Mouse (Mus musculus): ENCODE results near the gene Kmt5a. TPM values are rescaled to one million over a fixed set of nuclear protein-coding genes. Genes with fewer than 3 reads are reported as not detected.

The Kmt5a gene
- total RNA-seq, 1 experiment, result 62.6 TPM

DNA sequence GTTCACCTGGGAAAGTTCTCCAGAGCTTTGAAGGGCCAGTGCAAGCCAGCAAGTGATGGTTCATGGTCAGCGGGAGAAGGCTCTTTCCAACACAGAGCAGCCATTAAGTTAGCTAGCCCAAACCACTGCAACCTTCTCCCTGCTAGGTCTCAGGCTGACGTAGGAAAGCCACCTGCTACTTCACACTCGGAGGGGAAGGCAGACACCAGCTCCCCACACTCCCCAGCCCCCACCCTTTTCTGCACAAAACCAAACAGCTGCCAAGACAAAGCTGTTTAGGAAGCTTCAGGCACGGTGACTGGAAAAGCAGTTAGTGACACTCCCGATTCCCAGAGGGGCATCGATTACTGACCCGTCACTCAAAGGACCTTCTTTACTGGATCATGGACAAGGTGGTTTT is 55.8 kb downstream of the Kmt5a start:
- peaks cover 10% of the 10 kb centered on the region for H3K36me3 ChIP-seq (ENCODE audit: control insufficient read depth, insufficient read depth, low read length, poor library complexity, severe bottlenecking)
- H3K27ac ChIP-seq (ENCODE audit: insufficient read depth, low read depth, low read length, poor library complexity, severe bottlenecking), result no peak overlapping the region

DNA sequence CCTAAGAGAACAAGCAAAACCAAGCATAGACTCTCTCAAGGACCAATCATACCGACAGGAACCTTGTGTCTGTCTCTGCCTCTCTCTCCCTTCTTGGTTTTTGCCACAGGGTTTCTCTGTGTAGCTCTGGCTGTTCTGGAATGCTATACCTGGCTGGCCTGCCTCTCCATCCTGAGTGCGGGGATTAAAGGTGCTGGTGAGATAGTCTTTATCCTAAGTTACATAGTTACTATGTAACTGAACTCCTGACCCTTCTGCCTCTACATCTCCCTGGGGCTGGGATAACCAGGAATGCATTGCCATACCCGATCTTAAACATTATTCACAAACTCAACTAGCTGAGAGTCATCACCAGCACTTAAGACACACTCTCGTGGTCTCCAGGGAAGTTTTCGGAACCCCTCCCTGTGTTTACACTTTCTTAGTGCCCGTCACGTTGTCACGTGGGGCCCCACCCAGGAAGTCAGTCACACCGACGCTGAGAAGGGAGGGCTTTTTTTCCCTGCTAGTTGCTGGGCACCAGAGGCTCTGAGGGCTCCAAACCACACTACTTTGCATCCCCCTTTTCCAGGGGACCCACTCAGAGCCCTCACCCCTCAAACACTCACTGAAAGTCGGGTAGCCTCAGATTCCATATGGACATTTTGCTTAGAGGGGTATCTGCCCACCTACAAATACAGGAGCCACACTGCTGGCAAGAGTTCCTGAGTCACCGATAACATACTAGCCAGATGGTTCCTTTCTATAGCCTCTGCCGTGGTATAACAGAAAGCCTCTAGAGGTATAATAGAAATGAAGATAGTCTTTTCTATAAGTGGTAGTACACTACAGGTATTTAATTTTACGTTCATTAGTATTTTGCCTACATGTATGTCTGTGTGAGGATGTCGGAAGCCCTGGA is 57.1 kb downstream of the Kmt5a start:
- H3K9me3 ChIP-seq (ENCODE audit: control insufficient read depth, insufficient read depth, low read depth, low read length), result no peaks in the 10 kb centered on the region
- peaks cover 8% of the 10 kb centered on the region for H3K36me3 ChIP-seq (ENCODE audit: control insufficient read depth, insufficient read depth, low read length, poor library complexity, severe bottlenecking)
- no peak overlapping the region for H3K9ac ChIP-seq (ENCODE audit: insufficient read depth, low read depth, low read length, poor library complexity, severe bottlenecking)
- in situ Hi-C loops (cut with MboI; ENCODE audit: low sequenced_read_pairs in 2 of 2, unreplicated experiment in 2 of 2), result no loop called here
- H3K4me1 ChIP-seq (ENCODE audit: control insufficient read depth in 2 of 2, insufficient read depth in 2 of 2, low read length in 2 of 2, poor library complexity in 1 of 2), result 0 out of 4 replicates have a peak, but pooled peaks cover 0 to 3% of the 10 kb centered on the region in 2 experiments
- TF ChIP-seq HCFC1 (IDR thresholded peaks at IDR 0.05; ENCODE audit: borderline replicate concordance, insufficient read depth, low read length), result no peak
- no peak for TF ChIP-seq ZC3H11A (IDR thresholded peaks at IDR 0.05; ENCODE audit: borderline replicate concordance, low read depth, low read length)
- TF ChIP-seq CHD2 (IDR thresholded peaks at IDR 0.05; ENCODE audit: low read depth, low read length), result no peak
- no peak for TF ChIP-seq ZNF384 (IDR thresholded peaks at IDR 0.05; ENCODE audit: low read depth, low read length)
- no peak for TF ChIP-seq MAFK (IDR thresholded peaks at IDR 0.05; ENCODE audit: insufficient read depth, low read depth, low read length)
- no peak overlapping the region for H3K4me3 ChIP-seq (ENCODE audit: insufficient read depth in 1 of 2, low read depth in 1 of 2, low read length in 2 of 2, poor library complexity in 1 of 2, severe bottlenecking in 1 of 2)
- no peak overlapping the region for H3K27ac ChIP-seq (ENCODE audit: insufficient read depth, low read depth, low read length, poor library complexity, severe bottlenecking)
- DNase-seq (ENCODE audit: low read depth, low spot score), result no peak

More for the DNA sequence above, 55.8 kb downstream of the Kmt5a start:
- H3K9me3 ChIP-seq (ENCODE audit: control insufficient read depth, insufficient read depth, low read depth, low read length), result no peaks in the 10 kb centered on the region
- no peak for TF ChIP-seq ZC3H11A (IDR thresholded peaks at IDR 0.05; ENCODE audit: borderline replicate concordance, low read depth, low read length)
- TF ChIP-seq CHD2 (IDR thresholded peaks at IDR 0.05; ENCODE audit: low read depth, low read length), result no peak
- TF ChIP-seq HCFC1 (IDR thresholded peaks at IDR 0.05; ENCODE audit: borderline replicate concordance, insufficient read depth, low read length), result no peak
- TF ChIP-seq ZNF384 (IDR thresholded peaks at IDR 0.05; ENCODE audit: low read depth, low read length), result no peak
- no peak for TF ChIP-seq MAFK (IDR thresholded peaks at IDR 0.05; ENCODE audit: insufficient read depth, low read depth, low read length)
- H3K4me1 ChIP-seq (ENCODE audit: control insufficient read depth in 2 of 2, insufficient read depth in 2 of 2, low read length in 2 of 2, poor library complexity in 1 of 2), result no peaks in the 10 kb centered on the region
- H3K9ac ChIP-seq (ENCODE audit: insufficient read depth, low read depth, low read length, poor library complexity, severe bottlenecking), result no peak overlapping the region
- in situ Hi-C loops (cut with MboI; ENCODE audit: low sequenced_read_pairs in 2 of 2, unreplicated experiment in 2 of 2), result no loop called here
- H3K4me3 ChIP-seq (ENCODE audit: insufficient read depth in 1 of 2, low read depth in 1 of 2, low read length in 2 of 2, poor library complexity in 1 of 2, severe bottlenecking in 1 of 2), result no peak overlapping the region
- DNase-seq (ENCODE audit: low read depth, low spot score), result no peak

DNA sequence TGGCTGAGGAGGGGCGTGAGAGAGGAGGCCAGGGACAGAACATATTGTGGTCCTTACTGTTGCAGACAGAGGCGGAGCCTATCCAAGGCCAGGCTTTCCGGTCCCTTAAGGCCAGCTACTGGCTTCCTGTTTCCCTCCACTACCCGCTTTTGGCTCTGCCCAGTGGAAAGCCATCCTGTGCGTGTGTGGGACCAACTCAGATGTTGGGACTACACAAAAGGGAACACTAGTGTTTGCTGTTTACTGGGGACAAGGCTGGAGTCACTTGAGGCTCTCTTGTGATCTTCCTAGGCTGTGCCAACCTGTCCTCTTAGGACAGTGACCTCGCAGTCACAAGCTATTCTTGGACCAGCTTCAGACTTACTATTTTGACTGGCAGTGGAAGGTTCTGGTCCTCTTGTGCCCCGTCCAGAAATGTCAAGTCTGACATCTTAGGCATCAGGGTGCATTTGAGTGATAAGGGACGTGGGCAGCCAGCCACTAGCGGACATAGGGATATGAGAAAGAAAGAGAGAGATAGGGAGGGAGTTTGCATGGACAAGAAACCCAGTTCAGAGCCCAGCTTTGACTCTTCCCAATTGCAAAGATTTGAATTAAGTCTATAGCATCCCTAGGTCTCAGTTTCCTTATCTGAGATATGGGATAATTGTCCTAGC is 58.6 kb downstream of the Kmt5a start:
- H3K36me3 ChIP-seq (ENCODE audit: control insufficient read depth, insufficient read depth, low read length, poor library complexity, severe bottlenecking), result peaks cover 8% of the 10 kb centered on the region

DNA sequence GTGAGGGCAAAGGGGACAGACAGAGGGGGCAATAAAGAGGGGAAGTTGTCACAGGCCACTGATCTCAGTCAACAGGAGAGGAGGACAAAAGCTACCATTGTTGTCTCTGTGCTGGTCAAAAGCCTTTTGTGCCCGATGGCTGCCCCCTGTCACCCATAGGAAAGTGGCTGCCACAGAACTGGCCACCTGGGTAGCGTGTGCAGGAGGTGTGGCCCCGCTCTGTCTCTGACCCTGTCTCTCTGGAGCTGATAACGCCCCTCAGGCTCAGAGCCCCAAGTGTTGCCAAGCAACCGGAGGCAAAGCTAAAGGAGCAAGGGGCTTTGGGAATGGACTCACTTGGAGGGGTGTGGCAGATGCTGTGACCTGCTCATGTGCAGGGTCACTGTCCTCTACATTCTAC is 59.3 kb downstream of the Kmt5a start:
- in situ Hi-C loops (cut with MboI; ENCODE audit: low sequenced_read_pairs in 2 of 2, unreplicated experiment in 2 of 2), result no loop called here

More for the DNA sequence above, 58.6 kb downstream of the Kmt5a start:
- Histone ChIP-seq H3K9me3 (ENCODE audit: control insufficient read depth, insufficient read depth, low read depth, low read length) (no peaks in the 10 kb centered on the region), H3K4me1 (ENCODE audit: control insufficient read depth in 2 of 2, insufficient read depth in 2 of 2, low read length in 2 of 2, poor library complexity in 1 of 2) (0 out of 4 replicates have a peak, but pooled peaks cover 0 to 3% of the 10 kb centered on the region in 2 experiments), H3K27ac (ENCODE audit: insufficient read depth, low read depth, low read length, poor library complexity, severe bottlenecking) (no peak overlapping the region), H3K9ac (ENCODE audit: insufficient read depth, low read depth, low read length, poor library complexity, severe bottlenecking) (no peak overlapping the region), H3K4me3 (ENCODE audit: insufficient read depth in 1 of 2, low read depth in 1 of 2, low read length in 2 of 2, poor library complexity in 1 of 2, severe bottlenecking in 1 of 2) (no peak overlapping the region)
- no peak for TF ChIP-seq CHD2 (IDR thresholded peaks at IDR 0.05; ENCODE audit: low read depth, low read length)
- TF ChIP-seq ZNF384 (IDR thresholded peaks at IDR 0.05; ENCODE audit: low read depth, low read length), result no peak
- no peak for TF ChIP-seq HCFC1 (IDR thresholded peaks at IDR 0.05; ENCODE audit: borderline replicate concordance, insufficient read depth, low read length)
- no peak for DNase-seq (ENCODE audit: low read depth, low spot score)
- in situ Hi-C loops (cut with MboI; ENCODE audit: low sequenced_read_pairs in 2 of 2, unreplicated experiment in 2 of 2), result no loop called here

More for the DNA sequence above, 59.3 kb downstream of the Kmt5a start:
- TF ChIP-seq ZNF384 (IDR thresholded peaks at IDR 0.05; ENCODE audit: low read depth, low read length), result no peak
- TF ChIP-seq ZC3H11A (IDR thresholded peaks at IDR 0.05; ENCODE audit: borderline replicate concordance, low read depth, low read length), result no peak
- no peak for TF ChIP-seq MAFK (IDR thresholded peaks at IDR 0.05; ENCODE audit: insufficient read depth, low read depth, low read length)
- peaks cover 0 to 6% of the 10 kb centered on the region in 2 experiments; a peak in 1 of 4 replicates for H3K4me1 ChIP-seq (ENCODE audit: control insufficient read depth in 2 of 2, insufficient read depth in 2 of 2, low read length in 2 of 2, poor library complexity in 1 of 2)
- H3K9me3 ChIP-seq (ENCODE audit: control insufficient read depth, insufficient read depth, low read depth, low read length), result no peaks in the 10 kb centered on the region
- no peak overlapping the region for H3K9ac ChIP-seq (ENCODE audit: insufficient read depth, low read depth, low read length, poor library complexity, severe bottlenecking)
- DNase-seq (ENCODE audit: low read depth, low spot score), result no peak
- no peak overlapping the region for H3K4me3 ChIP-seq (ENCODE audit: insufficient read depth in 1 of 2, low read depth in 1 of 2, low read length in 2 of 2, poor library complexity in 1 of 2, severe bottlenecking in 1 of 2)
- H3K36me3 ChIP-seq (ENCODE audit: control insufficient read depth, insufficient read depth, low read length, poor library complexity, severe bottlenecking), result peaks cover 4% of the 10 kb centered on the region; the same call in 1 of the 2 replicates
- no peak overlapping the region for H3K27ac ChIP-seq (ENCODE audit: insufficient read depth, low read depth, low read length, poor library complexity, severe bottlenecking)
